Mouse (Mus musculus) small intestine, adult 2 months (tissue): ENCODE measurements around the gene 4933412E24Rik. TPM values are rescaled to one million over a fixed set of nuclear protein-coding genes. Genes with fewer than 3 reads are reported as not detected.

Experiments
- H3K27ac ChIP-seq: fragments of 200-500 bp; 2 replicates; pipeline ENCODE4 v1.5.1; 2012; ENCODE audit warnings: low read depth, low read length, control low read depth, inconsistent platforms; ENCODE audit not compliant: insufficient read depth
- H3K27me3 ChIP-seq: fragments of 200-500 bp; 2 replicates; pipeline ENCODE4 v1.6.1; 2012; ENCODE audit warnings: mild to moderate bottlenecking, moderate library complexity, low read length, inconsistent platforms; ENCODE audit not compliant: control insufficient read depth, insufficient read depth
- H3K36me3 ChIP-seq: fragments of 200-500 bp; 2 replicates; pipeline ENCODE4 v1.6.1; 2012; ENCODE audit warnings: mild to moderate bottlenecking, low read length, control low read depth, inconsistent platforms; ENCODE audit not compliant: control insufficient read depth, insufficient read depth
- H3K4me1 ChIP-seq: fragments of 200-500 bp; 2 replicates; pipeline ENCODE4 v1.6.1; 2012; ENCODE audit warnings: low read length, inconsistent platforms, mixed read lengths; ENCODE audit not compliant: control insufficient read depth, insufficient read depth, insufficient read length
- H3K4me3 ChIP-seq: fragments of 200-500 bp; 2 replicates; pipeline ENCODE4 v1.5.1; 2012; ENCODE audit warnings: low read depth, mild to moderate bottlenecking, control low read depth, inconsistent platforms, low read length, moderate library complexity
- CTCF ChIP-seq: fragments of 200-500 bp; IDR thresholded peaks from 2 replicates; pipeline ENCODE4 v1.5.1; 2012; ENCODE audit warnings: low read depth, mild to moderate bottlenecking, control low read depth, inconsistent platforms, low read length, moderate library complexity, mixed read lengths; ENCODE audit not compliant: insufficient replicate concordance, insufficient read length; ENCODE audit errors: extremely low read depth
- POLR2A ChIP-seq: fragments of 200-500 bp; IDR thresholded peaks from 2 replicates; pipeline ENCODE4 v1.6.1; 2012; ENCODE audit warnings: low read depth, mild to moderate bottlenecking, control low read depth, inconsistent platforms, low read length, moderate library complexity
- WGBS: fragments of 180-500 bp; shearing (Covaris S2); methylation state at CpG from one replicate; pipeline ENCODE4 v1.1.7; 2018; 5-methylcytosine and 5-hydroxymethylcytosine counted together
- polyA plus RNA-seq: library from polyadenylated mRNA; depleted of rRNA; stranded (reverse); fragments of >200 nt; gene quantifications from 2 replicates; pipeline ENCODE4 v1.2.3, GENCODE M21; 2012

4933412E24Rik gene
- polyA plus RNA-seq, 1 experiment, result not detected

- no peak overlapping the region for H3K27ac ChIP-seq
- WGBS, result 86% methylated on average over 7 of the region's 7 CpGs
Observed at GRCm38 (mm10) chr15:59973651-59974519, 42.5 kb downstream of the 4933412E24Rik start.

More at GRCm38 (mm10) chr15:59973651-59974519, 42.5 kb downstream of the 4933412E24Rik start:
- no peaks in the 10 kb centered on the region for H3K27me3 ChIP-seq
- TF ChIP-seq CTCF, result no peak
- TF ChIP-seq POLR2A, result no peak
- no peak overlapping the region for H3K4me3 ChIP-seq
- H3K36me3 ChIP-seq, result no peaks in the 10 kb centered on the region
- no peaks in the 10 kb centered on the region for H3K4me1 ChIP-seq
